Mouse (Mus musculus): ENCODE measurements around the gene Lrwd1.

DNA sequence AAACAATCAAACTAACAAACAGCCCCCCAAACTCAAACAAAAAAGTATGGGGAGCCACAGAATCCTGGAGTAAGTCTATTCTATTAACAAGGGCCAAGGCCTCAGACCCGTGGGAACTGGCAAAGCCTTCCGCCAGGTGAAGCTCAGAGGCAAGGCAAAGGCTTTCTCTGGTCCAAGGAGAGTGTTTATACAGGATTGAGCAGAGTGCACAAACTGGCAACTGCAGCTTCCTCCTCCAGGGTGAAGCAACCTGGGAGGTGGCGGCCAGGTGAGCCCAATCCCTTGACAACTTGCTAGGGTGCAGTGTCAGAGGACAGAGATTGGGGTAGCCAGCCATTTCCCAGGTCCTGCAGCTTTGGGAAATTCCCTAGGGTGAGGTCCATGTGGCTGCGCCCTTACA lies 31.4 kb upstream of the Lrwd1 start:
- no peak for TF ChIP-seq POLR2AphosphoS2 (IDR thresholded peaks at IDR 0.05; ENCODE audit: low read length)
- TF ChIP-seq POLR2A (IDR thresholded peaks at IDR 0.05; ENCODE audit: control insufficient read depth in 1 of 2, insufficient read depth in 1 of 2, low read depth in 1 of 2, low read length in 2 of 2, poor library complexity in 1 of 2) = no peak
- TF ChIP-seq TCF12 (IDR thresholded peaks at IDR 0.05; ENCODE audit: low read depth, low read length) = no peak
- no peak for TF ChIP-seq ELF1 (IDR thresholded peaks at IDR 0.05; ENCODE audit: low read depth, low read length)
- no peak for TF ChIP-seq ZMIZ1 (IDR thresholded peaks at IDR 0.05; ENCODE audit: low read depth, low read length)
- no peak for TF ChIP-seq CTCF (IDR thresholded peaks at IDR 0.05 in 2 of 3, conservative IDR thresholded peaks at IDR 0.05 in 1 of 3; ENCODE audit: control insufficient read depth in 1 of 3, insufficient read depth in 1 of 3, low read depth in 2 of 3, low read length in 3 of 3, poor library complexity in 1 of 3, severe bottlenecking in 1 of 3)
- TF ChIP-seq MAX (IDR thresholded peaks at IDR 0.05; ENCODE audit: low read length) = no peak
- TF ChIP-seq GATA1 (IDR thresholded peaks at IDR 0.05; ENCODE audit: low read depth, low read length) = no peak
- no peak for TF ChIP-seq SIN3A (IDR thresholded peaks at IDR 0.05; ENCODE audit: low read length)
- no peak for TF ChIP-seq UBTF (IDR thresholded peaks at IDR 0.05; ENCODE audit: borderline replicate concordance, insufficient read depth, low read depth, low read length)
- TF ChIP-seq ZNF384 (IDR thresholded peaks at IDR 0.05; ENCODE audit: low read depth, low read length) = no peak
